Mouse (Mus musculus): ENCODE data around the gene Ndufs1. TPM values are rescaled to one million over a fixed set of nuclear protein-coding genes. Genes with fewer than 3 reads are reported as not detected.

Gene Ndufs1
- total and polyA plus RNA-seq, 2 experiments from 2014 or later = 105 to 148 TPM

DNA sequence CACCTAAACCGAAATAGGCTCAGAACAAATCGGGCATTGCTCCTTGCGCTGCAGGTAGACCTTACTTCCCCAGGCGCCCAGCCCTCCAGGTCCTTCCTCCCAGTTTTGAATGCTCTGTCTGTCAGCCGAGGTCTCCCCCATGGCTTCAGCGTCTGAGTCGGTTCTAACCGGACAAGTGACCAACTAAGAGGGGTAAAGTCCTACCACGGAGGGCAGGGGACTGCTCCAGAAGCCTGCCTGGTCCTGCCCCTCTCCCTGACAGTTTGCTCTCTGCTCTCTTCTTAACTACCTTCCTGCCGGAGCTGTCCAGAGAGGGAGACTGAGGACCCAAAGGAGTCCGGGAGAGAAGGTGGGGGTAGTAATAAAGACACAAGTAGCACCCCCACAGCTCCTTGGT lies 63.8 kb downstream of the Ndufs1 start:
- Histone ChIP-seq H3K9ac (replicated peaks; ENCODE audit: low read length) (peak overlapping the region; percentile 100), H3K4me1 (ENCODE audit: insufficient read depth, low read length) (peaks cover 9% of the 10 kb centered on the region), H3K9me3 (ENCODE audit: low read length) (no peaks in the 10 kb centered on the region), H3K4me3 (ENCODE audit: low read length) (peak overlapping the region; percentile 97), H3K27ac (peak overlapping the region; percentile 98), H3K4me2 (ENCODE audit: low read depth, low read length) (peak overlapping the region; percentile 94), H3K36me3 (ENCODE audit: insufficient read depth, low read length) (no peaks in the 10 kb centered on the region), H3K27me3 (ENCODE audit: insufficient read depth, low read length) (no peaks in the 10 kb centered on the region)
- peak; percentile 28; the same call in 1 of the 2 replicates for ATAC-seq
- peak; percentile 13 for DNase-seq (ENCODE audit: low spot score)
- no peak for TF ChIP-seq CTCF (IDR thresholded peaks at IDR 0.05; ENCODE audit: low read depth)
- WGBS = 3% methylated on average over 11 of the region's 11 CpGs

- H3K4me3 ChIP-seq (ENCODE audit: low read length) = peak overlapping the region; percentile 97
- H3K4me1 ChIP-seq (ENCODE audit: insufficient read depth, low read length) = peaks cover 9% of the 10 kb centered on the region
- ATAC-seq (no peak), DNase-seq (ENCODE audit: low spot score) (no peak)
- peak overlapping the region; percentile 100 for H3K9ac ChIP-seq (replicated peaks; ENCODE audit: low read length)
- 42% methylated on average over 8 of the region's 8 CpGs for WGBS
- no peak for TF ChIP-seq CTCF (IDR thresholded peaks at IDR 0.05; ENCODE audit: low read depth)
- H3K27ac ChIP-seq = peak overlapping the region; percentile 98
- no peaks in the 10 kb centered on the region for H3K36me3 ChIP-seq (ENCODE audit: insufficient read depth, low read length)
- H3K9me3 ChIP-seq (ENCODE audit: low read length) = no peaks in the 10 kb centered on the region
- peak overlapping the region; percentile 94 for H3K4me2 ChIP-seq (ENCODE audit: low read depth, low read length)
- H3K27me3 ChIP-seq (ENCODE audit: insufficient read depth, low read length) = no peaks in the 10 kb centered on the region
These were observed 64.3 kb downstream of the Ndufs1 start for GRCm38 (mm10) chr1:63112151-63112864.

GRCm38 (mm10) chr1:63110536-63111285 lies 65.9 kb downstream of the Ndufs1 start:
- 46% methylated on average over 7 of the region's 7 CpGs for WGBS
- H3K4me2 ChIP-seq (ENCODE audit: low read depth, low read length) = no peak overlapping the region
- no peak overlapping the region for H3K9ac ChIP-seq (replicated peaks; ENCODE audit: low read length)
- H3K36me3 ChIP-seq (ENCODE audit: insufficient read depth, low read length) = no peaks in the 10 kb centered on the region
- no peak overlapping the region for H3K4me3 ChIP-seq (ENCODE audit: low read length)
- H3K9me3 ChIP-seq (ENCODE audit: low read length) = no peaks in the 10 kb centered on the region
- H3K4me1 ChIP-seq (ENCODE audit: insufficient read depth, low read length) = peaks cover 4% of the 10 kb centered on the region; the same call in 1 of the 2 replicates
- peak; percentile 61 for TF ChIP-seq CTCF (IDR thresholded peaks at IDR 0.05; ENCODE audit: low read depth)
- no peaks in the 10 kb centered on the region for H3K27me3 ChIP-seq (ENCODE audit: insufficient read depth, low read length)
- ATAC-seq (no peak), DNase-seq (ENCODE audit: low spot score) (peak; percentile 59)
- H3K27ac ChIP-seq = peak overlapping the region; percentile 56; the same call in 1 of the 2 replicates

DNA sequence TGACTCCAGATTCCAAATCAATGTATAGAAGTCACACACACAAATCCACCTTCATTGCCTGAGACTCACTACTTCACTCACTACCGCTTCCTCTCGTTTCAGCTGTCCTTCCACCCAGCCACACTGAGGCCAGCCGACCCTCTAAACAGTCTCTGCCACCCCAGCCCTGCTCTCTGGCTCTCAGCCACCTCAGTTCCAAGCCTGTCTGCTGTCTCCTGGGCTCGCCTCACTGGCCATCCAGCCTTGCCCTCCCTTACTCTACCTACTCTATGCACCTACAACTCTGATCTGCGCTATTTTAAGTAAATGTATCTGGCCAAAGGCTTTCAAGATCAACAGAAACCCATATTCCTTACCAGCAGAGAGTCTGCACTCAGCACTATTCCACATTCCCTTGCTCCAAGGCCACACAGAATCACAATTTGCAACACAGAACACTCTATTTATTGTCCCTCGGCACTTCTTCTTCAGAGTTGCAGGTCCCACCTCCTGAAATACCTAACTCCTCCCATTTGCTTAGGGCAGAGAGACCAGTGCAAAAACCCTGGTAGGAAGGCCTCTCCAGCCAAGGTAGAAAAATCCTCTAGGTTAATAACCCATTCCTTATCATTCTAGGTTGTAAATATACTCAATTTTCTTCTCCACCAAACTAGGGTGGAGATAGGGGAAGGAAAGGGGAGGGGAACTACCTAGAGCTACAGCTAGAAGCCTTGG lies 68.9 kb downstream of the Ndufs1 start:
- Histone ChIP-seq H3K36me3 (ENCODE audit: insufficient read depth, low read length) (no peaks in the 10 kb centered on the region; the same call in 1 of the 2 replicates), H3K9ac (replicated peaks; ENCODE audit: low read length) (no peak overlapping the region), H3K4me3 (ENCODE audit: low read length) (no peak overlapping the region), H3K4me2 (ENCODE audit: low read depth, low read length) (no peak overlapping the region), H3K27ac (no peak overlapping the region), H3K27me3 (ENCODE audit: insufficient read depth, low read length) (no peaks in the 10 kb centered on the region), H3K9me3 (ENCODE audit: low read length) (no peaks in the 10 kb centered on the region), H3K4me1 (ENCODE audit: insufficient read depth, low read length) (peaks cover 4% of the 10 kb centered on the region; the same call in 1 of the 2 replicates)
- ATAC-seq (no peak), DNase-seq (ENCODE audit: low spot score) (no peak)
- whole genome bisulfite sequencing = 65% methylated on average over 6 of the region's 6 CpGs
- no peak for TF ChIP-seq CTCF (IDR thresholded peaks at IDR 0.05; ENCODE audit: low read depth)

GRCm38 (mm10) chr1:63102758-63103451 lies 73.7 kb downstream of the Ndufs1 start:
- WGBS = 93% methylated on average over 12 of the region's 12 CpGs
- no peaks in the 10 kb centered on the region for H3K27me3 ChIP-seq (ENCODE audit: insufficient read depth, low read length)
- no peaks in the 10 kb centered on the region for H3K9me3 ChIP-seq (ENCODE audit: low read length)
- no peak overlapping the region for H3K27ac ChIP-seq
- no peak overlapping the region for H3K4me3 ChIP-seq (ENCODE audit: low read length)
- H3K36me3 ChIP-seq (ENCODE audit: insufficient read depth, low read length) = peaks cover 14% of the 10 kb centered on the region; the same call in 1 of the 2 replicates
- no peak for ATAC-seq
- no peak for TF ChIP-seq CTCF (IDR thresholded peaks at IDR 0.05; ENCODE audit: low read depth)
- DNase-seq (ENCODE audit: low spot score) = no peak
- H3K4me1 ChIP-seq (ENCODE audit: insufficient read depth, low read length) = no peaks in the 10 kb centered on the region
- H3K9ac ChIP-seq (replicated peaks; ENCODE audit: low read length) = no peak overlapping the region
- H3K4me2 ChIP-seq (ENCODE audit: low read depth, low read length) = no peak overlapping the region

GRCm38 (mm10) chr1:63100196-63100595 lies 76.4 kb downstream of the Ndufs1 start:
- Histone ChIP-seq H3K36me3 (ENCODE audit: insufficient read depth, low read length) (peaks cover 15% of the 10 kb centered on the region; the same call in 1 of the 2 replicates), H3K9ac (replicated peaks; ENCODE audit: low read length) (no peak overlapping the region), H3K4me2 (ENCODE audit: low read depth, low read length) (no peak overlapping the region), H3K27ac (no peak overlapping the region), H3K27me3 (ENCODE audit: insufficient read depth, low read length) (no peaks in the 10 kb centered on the region), H3K4me1 (ENCODE audit: insufficient read depth, low read length) (no peaks in the 10 kb centered on the region), H3K9me3 (ENCODE audit: low read length) (no peaks in the 10 kb centered on the region), H3K4me3 (ENCODE audit: low read length) (no peak overlapping the region)
- DNase-seq (ENCODE audit: low spot score) (no peak), ATAC-seq (no peak)
- WGBS = 96% methylated on average over 8 of the region's 8 CpGs
- no peak for TF ChIP-seq CTCF (IDR thresholded peaks at IDR 0.05; ENCODE audit: low read depth)

All from hindbrain, postnatal 0 days (tissue).